Comparison of ENCODE assay signal across 8 mouse cellular contexts in genomic region chr7:4915007-4915665, GRCm38 (mm10). TPM values are rescaled to one million over a fixed set of nuclear protein-coding genes. Genes with fewer than 3 reads are reported as not detected.
A peak's percentile ranks its signal among the peaks of the same experiment; 100 is the strongest.
DNase-seq lines count a peak whose midpoint lies in the region; ATAC-seq lines count a peak whose summit lies in the region.

Zfp628 (plus strand) TSS chr7:4915217.

- peaks cover 16% of the 10 kb centered on the region; the same call in 1 of the 2 replicates for H3K36me3 ChIP-seq in hindbrain, embryonic 15.5 days

- under 1% methylated on average over 49 of the region's 56 CpGs for WGBS in hindbrain, embryonic 15.5 days

- peak; percentile 90 for ATAC-seq in hindbrain, embryonic 15.5 days (ENCODE audit: low FRiP score, low read depth)

- H3K27me3 ChIP-seq in hindbrain, embryonic 15.5 days, result no peaks in the 10 kb centered on the region

- peak within 1 kb of the TSS; percentile 99 for H3K27ac ChIP-seq in hindbrain, embryonic 15.5 days (replicated peaks)

- peak within 1 kb of the TSS; percentile 71 for H3K9ac ChIP-seq in hindbrain, embryonic 15.5 days

- peak within 1 kb of the TSS; percentile 85 for H3K4me2 ChIP-seq in hindbrain, embryonic 15.5 days

- H3K4me1 ChIP-seq in hindbrain, embryonic 15.5 days (replicated peaks), result peaks cover 17% of the 10 kb centered on the region

- H3K9me3 ChIP-seq in hindbrain, embryonic 15.5 days, result no peaks in the 10 kb centered on the region

- peak within 1 kb of the TSS; percentile 67 for H3K4me3 ChIP-seq in hindbrain, embryonic 15.5 days

- DNase-seq in T-cell, adult 2 months (ENCODE audit: low spot score), result peak; percentile 87
- DNase-seq in cerebellum, postnatal 36 days, result peak; percentile 95
- DNase-seq in frontal cortex, postnatal 36 days (ENCODE audit: low spot score in 2 of 2), result peak; percentile 91 to 96
- peak; percentile 89 for DNase-seq in left cerebral cortex, adult 11 months (ENCODE audit: low spot score)
- DNase-seq in lung, postnatal 4 days, result peak; percentile 95
- DNase-seq in retina, postnatal 7 days (ENCODE audit: low read depth, low spot score), result peak; percentile 91
- peak; percentile 95 for DNase-seq in urinary bladder, adult 2 months (ENCODE audit: low spot score)

RNA-seq across cellular contexts. Expression of gene Zfp628, which starts in this region (rescaled TPM):
- 3.5 and 4.2 TPM in 2 replicates for polyA plus RNA-seq in hindbrain, embryonic 15.5 days (2015; fragmentation: Nextera tagmentation; extraction: Ambion mirVana)
- polyA plus RNA-seq in urinary bladder, adult 2 months (2012; rRNA removed), result 7.7 and 10.1 TPM in 2 replicates

Comparison
In these comparisons a context has a peak if more than half of its experiments do, and no peak if none do; other contexts are left out.
1. Peak in every context shown above with its lines: DNase-seq, ATAC-seq, H3K4me3 ChIP-seq and H3K27ac ChIP-seq.